Mouse (Mus musculus) hindbrain, embryonic 16.5 days (tissue): ENCODE data around the gene Tbxas1. TPM values are rescaled to one million over a fixed set of nuclear protein-coding genes. Genes with fewer than 3 reads are reported as not detected.

ENCODE experiments used
- ATAC-seq: fragments of 200-750 bp; cut with Nextera tagmentation; 2 replicates; pipeline ENCODE4 v1.8.0; 2017; ENCODE audit warnings: moderate TSS enrichment, moderate library complexity
- H3K27ac ChIP-seq: fragments of 300-500 bp; sonication (generic); 2 replicates; pipeline ENCODE4 v1.5.1; 2014; ENCODE audit warnings: low read depth, mild to moderate bottlenecking, control low read depth, low read length, moderate library complexity
- H3K27me3 ChIP-seq: fragments of 300-500 bp; sonication (generic); replicated peaks from 2 replicates; pipeline ENCODE4 v1.6.1; 2014; ENCODE audit warnings: low read length; ENCODE audit not compliant: control insufficient read depth, insufficient read depth
- H3K36me3 ChIP-seq: fragments of 300-500 bp; sonication (generic); 2 replicates; pipeline ENCODE4 v1.6.1; 2014; ENCODE audit warnings: mild to moderate bottlenecking, low read length, moderate library complexity, mixed read lengths; ENCODE audit not compliant: control insufficient read depth, insufficient read depth
- H3K4me1 ChIP-seq: fragments of 300-500 bp; sonication (generic); 2 replicates; pipeline ENCODE4 v1.6.1; 2014; ENCODE audit warnings: low read depth, low read length; ENCODE audit not compliant: control insufficient read depth, insufficient read depth
- H3K4me2 ChIP-seq: fragments of 300-500 bp; sonication (generic); 2 replicates; pipeline ENCODE4 v1.6.1; 2014; ENCODE audit warnings: mild to moderate bottlenecking, low read length, control low read depth, moderate library complexity
- H3K4me3 ChIP-seq: fragments of 300-500 bp; sonication (generic); 2 replicates; pipeline ENCODE4 v1.5.1; 2014; ENCODE audit warnings: mild to moderate bottlenecking, low read length, control low read depth, moderate library complexity
- H3K9ac ChIP-seq: fragments of 300-500 bp; sonication (generic); 2 replicates; pipeline ENCODE4 v1.6.1; 2014; ENCODE audit warnings: low read depth, mild to moderate bottlenecking, control low read depth, low read length, moderate library complexity
- H3K9me3 ChIP-seq: fragments of 300-500 bp; sonication (generic); 2 replicates; pipeline ENCODE4 v1.6.1; 2014; ENCODE audit warnings: mild to moderate bottlenecking, low read length, moderate library complexity; ENCODE audit not compliant: control insufficient read depth
- WGBS: fragments of 180-500 bp; shearing (Covaris S2); extraction: QIAGEN DNeasy Blood & Tissue Kit; methylation state at CpG from one replicate; pipeline ENCODE4 v1.1.7; 2014; 5-methylcytosine and 5-hydroxymethylcytosine counted together
- polyA plus RNA-seq: library from polyadenylated mRNA; unstranded; fragments of >200 nt; fragmentation: Nextera tagmentation; extraction: Ambion mirVana; gene quantifications from 2 replicates; pipeline ENCODE4 v1.2.1, GENCODE M21; 2015

Gene Tbxas1
- polyA plus RNA-seq, 1 experiment from 2014 or later, result 2.0 TPM

DNA sequence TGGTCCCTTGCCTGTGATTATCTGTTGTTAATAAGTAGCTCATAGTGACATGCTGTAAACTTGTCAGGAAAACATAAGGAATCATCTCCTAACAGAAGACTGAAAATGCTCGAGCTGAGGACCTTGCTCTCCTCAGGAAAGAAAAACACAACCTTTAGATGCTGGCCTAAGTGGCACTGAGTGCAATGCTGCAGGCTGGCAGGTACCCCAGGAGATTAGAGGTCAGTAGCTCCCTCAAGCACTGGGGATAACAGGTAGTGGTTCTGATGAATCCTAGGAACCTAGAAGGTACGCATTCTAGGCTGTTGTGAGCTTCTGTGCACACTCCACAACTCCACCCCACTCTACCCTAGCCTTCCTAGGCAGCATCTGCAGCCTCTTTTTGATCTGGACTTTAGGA is 8.4 kb upstream of the Tbxas1 start:
- Histone ChIP-seq H3K9me3 (no peaks in the 10 kb centered on the region), H3K36me3 (no peaks in the 10 kb centered on the region), H3K4me2 (no peak overlapping the region), H3K4me3 (no peak overlapping the region), H3K27me3 (no peaks in the 10 kb centered on the region), H3K9ac (no peak overlapping the region), H3K4me1 (peaks cover 7% of the 10 kb centered on the region), H3K27ac (no peak overlapping the region)
- WGBS, result 79% methylated on average over 2 of the region's 2 CpGs
- no peak for ATAC-seq

DNA sequence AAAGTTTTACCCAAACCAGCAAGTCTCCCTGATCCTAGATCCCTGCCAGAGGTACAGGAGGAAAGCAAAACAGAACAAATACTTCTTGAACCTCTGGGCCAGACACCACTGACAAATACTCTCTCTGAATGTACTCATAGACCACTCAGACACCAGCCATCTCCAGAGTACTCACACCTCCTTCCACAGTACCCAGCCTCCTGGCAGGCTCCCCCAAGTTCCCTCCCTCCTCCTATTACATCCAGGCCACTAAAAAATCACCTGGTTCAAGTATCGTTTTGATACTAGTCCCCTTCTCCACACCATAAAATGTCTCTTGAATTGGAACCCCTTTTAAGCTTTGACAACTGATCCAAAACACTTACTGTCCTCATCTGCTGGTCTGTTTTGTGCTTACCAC is 7.9 kb upstream of the Tbxas1 start:
- Histone ChIP-seq H3K36me3 (no peaks in the 10 kb centered on the region), H3K9ac (no peak overlapping the region), H3K4me3 (no peak overlapping the region), H3K4me2 (no peak overlapping the region), H3K27ac (no peak overlapping the region), H3K4me1 (peaks cover 12% of the 10 kb centered on the region), H3K27me3 (no peaks in the 10 kb centered on the region), H3K9me3 (no peaks in the 10 kb centered on the region)
- no peak for ATAC-seq
- 42% methylated on average over 1 of the region's 1 CpGs for WGBS

DNA sequence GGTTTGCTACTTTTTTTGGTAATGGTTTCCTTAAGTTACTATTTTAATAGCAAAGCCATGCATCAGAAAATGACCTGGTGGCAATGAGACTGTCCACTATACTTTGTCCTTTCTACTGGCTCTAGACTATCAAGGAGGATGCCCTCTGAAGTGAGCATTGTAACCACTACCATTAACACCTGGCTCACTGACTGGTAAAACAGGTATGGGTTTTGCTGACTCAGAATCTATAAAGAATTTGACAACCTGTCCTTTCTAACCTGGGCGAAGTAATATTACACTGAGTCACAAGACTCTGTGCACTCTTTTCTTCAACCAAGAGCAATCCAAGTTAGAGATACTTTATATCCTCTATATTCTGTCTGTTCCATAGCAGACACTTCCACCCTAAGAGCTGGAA is 6.2 kb upstream of the Tbxas1 start:
- 100% methylated on average over 1 of the region's 1 CpGs for WGBS
- Histone ChIP-seq H3K27me3 (no peaks in the 10 kb centered on the region), H3K9ac (no peak overlapping the region), H3K27ac (no peak overlapping the region), H3K4me2 (no peak overlapping the region), H3K36me3 (no peaks in the 10 kb centered on the region), H3K4me3 (no peak overlapping the region), H3K4me1 (peaks cover 29% of the 10 kb centered on the region), H3K9me3 (no peaks in the 10 kb centered on the region)
- ATAC-seq, result no peak

DNA sequence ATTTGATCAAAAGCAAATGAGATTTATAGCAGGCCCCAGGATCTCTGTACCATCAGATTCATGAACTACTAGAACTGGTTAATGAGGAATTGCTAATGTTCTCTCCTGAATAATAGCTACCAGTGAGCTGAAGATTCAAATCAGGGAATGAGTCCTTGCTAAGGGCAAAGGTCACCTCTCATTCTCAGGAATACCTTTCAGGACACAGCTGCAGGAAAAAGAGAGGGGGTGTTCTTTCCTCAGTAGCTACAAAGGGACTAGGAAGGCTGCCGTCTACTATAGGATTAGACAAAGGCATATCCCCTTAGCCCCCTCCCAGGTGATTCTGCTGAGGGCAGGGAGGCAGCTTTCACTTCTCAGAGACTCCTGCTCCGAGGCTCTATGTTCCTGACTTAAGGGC is 5.1 kb upstream of the Tbxas1 start:
- H3K9me3 ChIP-seq, result no peaks in the 10 kb centered on the region
- H3K27ac ChIP-seq, result no peak overlapping the region
- no peaks in the 10 kb centered on the region for H3K36me3 ChIP-seq
- H3K4me1 ChIP-seq, result peaks cover 29% of the 10 kb centered on the region
- H3K4me3 ChIP-seq, result no peak overlapping the region
- no peak overlapping the region for H3K9ac ChIP-seq
- no peak overlapping the region for H3K4me2 ChIP-seq
- ATAC-seq, result no peak
- no peaks in the 10 kb centered on the region for H3K27me3 ChIP-seq
- 9% methylated on average over 2 of the region's 2 CpGs for WGBS

DNA sequence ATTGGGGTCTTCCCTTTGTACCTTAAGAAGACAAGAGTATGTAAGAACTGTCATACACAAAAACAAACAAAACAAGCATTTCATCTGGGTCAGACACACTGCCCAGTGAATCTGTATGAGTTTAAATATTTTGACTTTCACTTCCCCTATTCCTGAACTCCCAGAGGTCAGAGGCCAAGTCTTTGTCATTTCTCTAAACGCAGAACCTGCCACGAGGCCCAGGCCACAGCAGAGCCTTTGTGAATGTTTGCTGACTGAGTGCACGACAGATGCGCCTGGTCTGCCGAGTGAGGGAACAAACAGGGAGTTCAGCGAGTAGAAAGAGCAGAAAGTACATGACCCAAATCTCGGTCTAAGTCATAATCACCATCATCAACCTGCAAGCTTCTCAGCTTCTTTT is 4.2 kb upstream of the Tbxas1 start:
- Histone ChIP-seq H3K4me3 (no peak overlapping the region), H3K4me1 (peaks cover 29% of the 10 kb centered on the region), H3K27ac (no peak overlapping the region), H3K36me3 (no peaks in the 10 kb centered on the region), H3K9me3 (no peaks in the 10 kb centered on the region), H3K27me3 (no peaks in the 10 kb centered on the region), H3K4me2 (no peak overlapping the region), H3K9ac (no peak overlapping the region)
- ATAC-seq, result no peak
- 16% methylated on average over 7 of the region's 7 CpGs for WGBS

DNA sequence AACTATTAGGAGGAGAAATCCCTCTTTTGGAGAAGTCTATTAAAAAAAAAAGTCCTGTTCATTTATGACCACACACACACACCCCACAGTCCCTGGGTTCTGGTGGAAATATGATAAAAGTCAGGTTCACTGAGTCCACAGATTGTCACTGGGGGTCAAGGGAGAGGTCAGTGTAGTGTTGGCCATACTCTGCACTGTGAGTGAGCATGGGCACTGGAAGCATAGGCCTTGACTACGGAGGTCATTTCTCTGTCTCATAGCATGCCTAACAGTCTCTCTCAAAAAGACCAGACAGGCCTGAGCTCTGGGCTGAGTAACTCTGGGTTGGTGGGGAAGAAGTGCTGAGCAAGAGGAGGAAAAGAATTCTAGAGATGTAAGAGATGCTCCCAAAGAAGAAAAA is 1.9 kb upstream of the Tbxas1 start:
- H3K27me3 ChIP-seq, result no peaks in the 10 kb centered on the region
- no peak overlapping the region for H3K27ac ChIP-seq
- peaks cover 30% of the 10 kb centered on the region for H3K4me1 ChIP-seq
- peak overlapping the region; percentile 99 for H3K4me3 ChIP-seq
- H3K9me3 ChIP-seq, result no peaks in the 10 kb centered on the region
- peak overlapping the region; percentile 54 for H3K4me2 ChIP-seq
- ATAC-seq, result no peak
- WGBS, result 56% methylated on average over 1 of the region's 1 CpGs
- H3K9ac ChIP-seq, result peak overlapping the region; percentile 11; the same call in 1 of the 2 replicates
- no peaks in the 10 kb centered on the region for H3K36me3 ChIP-seq

DNA sequence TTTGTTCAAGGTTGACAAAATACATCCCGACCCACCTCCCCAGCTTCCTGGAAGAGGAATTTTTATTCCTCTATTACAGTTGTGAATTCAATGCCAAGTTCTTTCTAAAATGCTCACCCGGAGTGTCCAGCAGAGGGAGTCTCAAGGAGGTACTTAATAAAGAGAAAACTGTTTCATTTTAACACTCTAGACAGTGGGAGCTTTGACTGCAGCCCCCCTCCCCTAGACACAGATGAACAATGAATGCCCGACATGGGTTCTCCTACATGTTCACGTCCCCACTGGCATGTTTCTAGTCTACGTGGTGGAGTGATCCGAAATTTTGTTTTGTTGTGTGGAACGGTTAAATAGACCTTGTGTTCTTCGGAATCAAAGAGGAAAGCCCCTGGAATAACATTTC is 1.2 kb upstream of the Tbxas1 start:
- H3K27me3 ChIP-seq, result no peaks in the 10 kb centered on the region
- peak overlapping the region; percentile 99 for H3K4me3 ChIP-seq
- peak overlapping the region; percentile 10; the same call in 1 of the 2 replicates for H3K27ac ChIP-seq
- H3K4me2 ChIP-seq, result peak overlapping the region; percentile 54
- peak overlapping the region; percentile 11 for H3K9ac ChIP-seq
- WGBS, result 4% methylated on average over 8 of the region's 8 CpGs
- peaks cover 30% of the 10 kb centered on the region for H3K4me1 ChIP-seq
- no peaks in the 10 kb centered on the region for H3K36me3 ChIP-seq
- ATAC-seq, result no peak
- no peaks in the 10 kb centered on the region for H3K9me3 ChIP-seq

DNA sequence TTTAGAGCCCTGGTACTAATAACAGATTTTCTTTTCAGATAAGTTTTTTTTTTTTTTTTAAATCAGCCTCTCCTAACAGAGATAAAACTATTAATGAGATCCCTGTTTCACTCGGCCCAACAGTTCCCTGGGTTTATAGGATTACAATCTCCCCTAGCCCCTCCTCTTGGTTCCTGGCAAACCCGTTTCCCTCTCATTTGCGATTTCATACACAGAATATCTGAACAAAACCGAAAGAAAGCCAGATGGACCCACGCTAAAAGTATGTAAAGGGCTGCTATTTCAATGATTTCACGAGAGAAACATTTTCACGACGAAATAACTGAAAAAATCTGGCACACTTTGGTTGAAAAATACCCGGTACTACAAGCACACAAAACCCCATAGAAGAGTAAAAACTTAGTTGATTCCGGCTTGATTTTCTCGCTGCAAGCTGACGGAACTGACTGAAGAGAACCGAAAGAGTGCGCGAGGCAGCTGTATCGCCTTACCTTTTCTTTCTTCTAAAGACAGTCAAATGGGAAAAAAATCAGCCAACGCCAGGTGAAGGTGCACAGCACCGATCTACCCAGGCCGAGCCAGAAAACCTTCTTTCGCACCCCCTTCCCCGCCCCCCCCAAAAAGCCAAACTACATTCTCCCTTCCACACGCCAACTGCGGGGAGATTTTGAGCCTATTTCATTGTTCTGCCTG is 493 bp upstream of the Tbxas1 start:
- H3K27ac ChIP-seq, result peak overlapping the region; percentile 98
- under 1% methylated on average over 23 of the region's 23 CpGs for WGBS
- peak overlapping the region; percentile 99 for H3K4me3 ChIP-seq
- peaks cover 30% of the 10 kb centered on the region for H3K4me1 ChIP-seq
- H3K27me3 ChIP-seq, result no peaks in the 10 kb centered on the region
- H3K36me3 ChIP-seq, result no peaks in the 10 kb centered on the region
- peak overlapping the region; percentile 100 for H3K9ac ChIP-seq
- peak overlapping the region; percentile 54 for H3K4me2 ChIP-seq
- no peaks in the 10 kb centered on the region for H3K9me3 ChIP-seq
- ATAC-seq, result no peak

DNA sequence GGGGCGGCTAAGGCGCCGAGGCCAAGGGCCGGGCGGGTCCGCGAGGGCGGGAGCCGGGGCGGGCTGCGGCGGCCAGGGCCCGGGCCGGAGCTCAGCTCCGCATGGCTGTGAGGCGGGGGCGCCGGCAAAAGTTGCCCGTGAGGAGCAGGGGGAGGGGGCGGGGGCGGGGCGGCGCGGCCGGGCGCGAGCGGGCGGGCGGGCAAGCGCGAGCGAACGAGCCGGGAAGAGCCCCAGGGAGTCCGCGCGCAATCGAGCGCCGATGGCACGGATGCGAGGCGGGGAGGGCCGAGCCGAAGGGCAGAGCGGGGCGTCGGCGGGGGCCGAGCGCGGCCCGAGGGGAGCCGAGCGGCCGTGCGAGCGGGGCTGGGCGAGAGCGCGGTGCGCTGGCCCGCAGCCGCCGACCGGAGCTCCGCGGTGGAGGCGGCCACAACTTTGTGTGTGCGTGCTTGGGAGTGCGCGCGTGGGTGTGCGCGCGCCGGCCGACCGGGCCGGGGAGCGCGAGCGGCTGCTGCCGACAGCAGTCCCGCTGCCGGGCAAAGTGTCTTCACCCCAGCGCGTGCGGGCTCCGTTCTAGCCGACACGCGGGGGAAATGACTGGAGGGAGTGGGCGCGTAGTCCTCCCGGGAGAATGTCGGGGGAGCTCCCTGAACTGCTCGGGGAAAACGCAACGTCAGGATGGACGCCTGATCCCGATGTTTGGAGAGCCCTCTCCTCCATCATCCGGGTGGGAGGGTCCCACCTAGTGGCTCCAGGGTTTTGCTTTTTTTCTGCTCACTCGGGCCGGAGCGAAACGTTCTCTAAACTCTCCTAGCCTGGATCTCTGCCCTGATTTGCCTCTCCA is 1.1 kb downstream of the Tbxas1 start, which contains the start of gene Hipk2:
Hipk2 (minus strand) TSS at position 95 of the 841 bp plus-strand sequence.
- peak within 1 kb of the TSS; percentile 98 for H3K27ac ChIP-seq
- under 1% methylated on average over 79 of the region's 108 CpGs for WGBS
- H3K4me2 ChIP-seq, result peak within 1 kb of the TSS; percentile 74
- H3K9me3 ChIP-seq, result no peaks in the 10 kb centered on the region
- ATAC-seq, result peak; percentile 92
- H3K27me3 ChIP-seq, result no peaks in the 10 kb centered on the region
- peak within 1 kb of the TSS; percentile 100 for H3K9ac ChIP-seq
- peak within 1 kb of the TSS; percentile 99 for H3K4me3 ChIP-seq
- H3K36me3 ChIP-seq, result no peaks in the 10 kb centered on the region
- H3K4me1 ChIP-seq, result peaks cover 30% of the 10 kb centered on the region
